Mouse (Mus musculus) forebrain, embryonic 15.5 days (tissue): Measurements from ENCODE around the gene Lce3c. TPM values are rescaled to one million over a fixed set of nuclear protein-coding genes. Genes with fewer than 3 reads are reported as not detected.
A peak's percentile ranks its signal among the peaks of the same experiment; 100 is the strongest.

Source experiments
- ATAC-seq: fragments of 200-750 bp; cut with Nextera tagmentation; replicated peaks from 2 replicates; pipeline ENCODE4 v1.8.0; 2017; ENCODE audit warnings: mild to moderate bottlenecking, moderate TSS enrichment, moderate library complexity
- H3K27ac ChIP-seq: fragments of 300-500 bp; sonication (generic); replicated peaks from 2 replicates; pipeline ENCODE4 v1.5.1; 2015; ENCODE audit warnings: mild to moderate bottlenecking, inconsistent platforms
- H3K27me3 ChIP-seq: fragments of 300-500 bp; sonication (generic); 2 replicates; pipeline ENCODE4 v1.6.1; 2015; ENCODE audit warnings: inconsistent platforms
- H3K36me3 ChIP-seq: fragments of 300-500 bp; sonication (generic); 2 replicates; pipeline ENCODE4 v1.6.1; 2015; ENCODE audit warnings: mild to moderate bottlenecking, inconsistent platforms
- H3K4me1 ChIP-seq: fragments of 300-500 bp; sonication (generic); 2 replicates; pipeline ENCODE4 v1.6.1; 2015; ENCODE audit warnings: inconsistent platforms
- H3K4me2 ChIP-seq: fragments of 300-500 bp; sonication (generic); replicated peaks from 2 replicates; pipeline ENCODE4 v1.6.1; 2015; ENCODE audit warnings: mild to moderate bottlenecking, inconsistent platforms
- H3K4me3 ChIP-seq: fragments of 300-500 bp; sonication (generic); 2 replicates; pipeline ENCODE4 v1.5.1; 2015; ENCODE audit warnings: mild to moderate bottlenecking, inconsistent platforms
- H3K9ac ChIP-seq: fragments of 300-500 bp; sonication (generic); replicated peaks from 2 replicates; pipeline ENCODE4 v1.6.1; 2015; ENCODE audit warnings: mild to moderate bottlenecking, inconsistent platforms
- H3K9me3 ChIP-seq: fragments of 300-500 bp; sonication (generic); 2 replicates; pipeline ENCODE4 v1.6.1; 2016; ENCODE audit warnings: inconsistent platforms
- WGBS: fragments of 180-500 bp; shearing (Covaris S2); methylation state at CpG from one replicate; pipeline ENCODE4 v1.1.7; 2015; ENCODE audit warnings: mixed read lengths; 5-methylcytosine and 5-hydroxymethylcytosine counted together
- polyA plus RNA-seq: library from polyadenylated mRNA; unstranded; fragments of >200 nt; fragmentation: Nextera tagmentation; extraction: Ambion mirVana; gene quantifications from 2 replicates; pipeline ENCODE4 v1.2.1, GENCODE M21; 2015

Gene Lce3c
- not detected in 2 replicates for polyA plus RNA-seq

GRCm38 (mm10) chr3:92944186-92944585 lies at the start of gene Lce3c:
Gene Lce3c (plus strand): TSS chr3:92944486.
- no peak within 1 kb of the TSS for H3K27ac ChIP-seq
- H3K4me3 ChIP-seq = no peak within 1 kb of the TSS
- H3K27me3 ChIP-seq = no peaks in the 10 kb centered on the region
- no peaks in the 10 kb centered on the region for H3K36me3 ChIP-seq
- no peak for ATAC-seq
- no peaks in the 10 kb centered on the region for H3K9me3 ChIP-seq
- H3K9ac ChIP-seq = no peak within 1 kb of the TSS
- no peak within 1 kb of the TSS for H3K4me2 ChIP-seq
- 88% methylated on average over 1 of the region's 1 CpGs for WGBS
- no peaks in the 10 kb centered on the region for H3K4me1 ChIP-seq

- ATAC-seq = no peak
- H3K4me2 ChIP-seq = no peak overlapping the region
- H3K4me1 ChIP-seq = no peaks in the 10 kb centered on the region
- H3K36me3 ChIP-seq = no peaks in the 10 kb centered on the region
- no peak overlapping the region for H3K4me3 ChIP-seq
- H3K27ac ChIP-seq = no peak overlapping the region
- WGBS = 53% methylated on average over 1 of the region's 1 CpGs
- no peak overlapping the region for H3K9ac ChIP-seq
- H3K27me3 ChIP-seq = no peaks in the 10 kb centered on the region
- no peaks in the 10 kb centered on the region for H3K9me3 ChIP-seq
These were observed 49.8 kb upstream of the Lce3c start for GRCm38 (mm10) chr3:92894489-92894888.

GRCm38 (mm10) chr3:92902992-92903391 lies 41.3 kb upstream of the Lce3c start:
- H3K27ac ChIP-seq = no peak overlapping the region
- H3K27me3 ChIP-seq = no peaks in the 10 kb centered on the region
- ATAC-seq = no peak
- H3K9me3 ChIP-seq = no peaks in the 10 kb centered on the region
- H3K36me3 ChIP-seq = no peaks in the 10 kb centered on the region
- WGBS = 34% methylated on average over 3 of the region's 3 CpGs
- H3K4me1 ChIP-seq = no peaks in the 10 kb centered on the region
- H3K4me3 ChIP-seq = no peak overlapping the region
- no peak overlapping the region for H3K9ac ChIP-seq
- no peak overlapping the region for H3K4me2 ChIP-seq

- Histone ChIP-seq H3K27me3 (no peaks in the 10 kb centered on the region), H3K27ac (no peak overlapping the region), H3K4me1 (no peaks in the 10 kb centered on the region), H3K9ac (no peak overlapping the region), H3K4me3 (no peak overlapping the region), H3K9me3 (no peaks in the 10 kb centered on the region), H3K4me2 (no peak overlapping the region), H3K36me3 (no peaks in the 10 kb centered on the region)
- 0 out of 2 replicates have a peak, but pooled peaks have one; percentile 38 for ATAC-seq
- WGBS = 34% methylated on average over 4 of the region's 4 CpGs
These were observed 40.6 kb upstream of the Lce3c start for GRCm38 (mm10) chr3:92903640-92904039.

GRCm38 (mm10) chr3:92905182-92905581 lies 39.1 kb upstream of the Lce3c start:
- no peaks in the 10 kb centered on the region for H3K4me1 ChIP-seq
- H3K27me3 ChIP-seq = no peaks in the 10 kb centered on the region
- ATAC-seq = no peak
- no peak overlapping the region for H3K4me2 ChIP-seq
- H3K9me3 ChIP-seq = no peaks in the 10 kb centered on the region
- no peak overlapping the region for H3K27ac ChIP-seq
- no peak overlapping the region for H3K4me3 ChIP-seq
- no peak overlapping the region for H3K9ac ChIP-seq
- 50% methylated on average over 3 of the region's 3 CpGs for WGBS
- no peaks in the 10 kb centered on the region for H3K36me3 ChIP-seq

GRCm38 (mm10) chr3:92907571-92907970 lies 36.7 kb upstream of the Lce3c start:
- H3K4me2 ChIP-seq = no peak overlapping the region
- WGBS = 24% methylated on average over 4 of the region's 4 CpGs
- no peaks in the 10 kb centered on the region for H3K4me1 ChIP-seq
- no peak overlapping the region for H3K9ac ChIP-seq
- H3K27me3 ChIP-seq = no peaks in the 10 kb centered on the region
- no peaks in the 10 kb centered on the region for H3K36me3 ChIP-seq
- no peak for ATAC-seq
- H3K4me3 ChIP-seq = no peak overlapping the region
- no peaks in the 10 kb centered on the region for H3K9me3 ChIP-seq
- no peak overlapping the region for H3K27ac ChIP-seq

GRCm38 (mm10) chr3:92920364-92920763 lies 23.9 kb upstream of the Lce3c start:
- 71% methylated on average over 4 of the region's 4 CpGs for WGBS
- no peak overlapping the region for H3K27ac ChIP-seq
- no peaks in the 10 kb centered on the region for H3K27me3 ChIP-seq

GRCm38 (mm10) chr3:92926130-92926529 lies 18.2 kb upstream of the Lce3c start, which contains the start of gene Lce3a:
Gene Lce3a (minus strand): TSS chr3:92926230.
- H3K9ac ChIP-seq = no peak within 1 kb of the TSS
- no peak within 1 kb of the TSS for H3K4me3 ChIP-seq
- no peak within 1 kb of the TSS for H3K27ac ChIP-seq
- no peaks in the 10 kb centered on the region for H3K36me3 ChIP-seq
- ATAC-seq = no peak
- WGBS = 83% methylated on average over 2 of the region's 2 CpGs
- H3K4me1 ChIP-seq = no peaks in the 10 kb centered on the region
- H3K4me2 ChIP-seq = no peak within 1 kb of the TSS
- H3K27me3 ChIP-seq = no peaks in the 10 kb centered on the region
- no peaks in the 10 kb centered on the region for H3K9me3 ChIP-seq

More at GRCm38 (mm10) chr3:92920364-92920763, 23.9 kb upstream of the Lce3c start:
- Histone ChIP-seq H3K4me3 (no peak overlapping the region), H3K9ac (no peak overlapping the region), H3K4me1 (no peaks in the 10 kb centered on the region), H3K36me3 (no peaks in the 10 kb centered on the region), H3K4me2 (no peak overlapping the region), H3K9me3 (no peaks in the 10 kb centered on the region)
- ATAC-seq = no peak

- 55% methylated on average over 2 of the region's 2 CpGs for WGBS
- ATAC-seq = no peak
- no peaks in the 10 kb centered on the region for H3K27me3 ChIP-seq
These were observed 11.6 kb upstream of the Lce3c start, which contains the start of gene Lce3b for GRCm38 (mm10) chr3:92932679-92933078. Gene Lce3b (plus strand): TSS chr3:92932979.

GRCm38 (mm10) chr3:92957090-92957489 lies 12.8 kb downstream of the Lce3c start, which contains the start of gene Lce3d:
Gene Lce3d (plus strand): TSS chr3:92957390.
- WGBS = 96% methylated on average over 1 of the region's 1 CpGs
- H3K27me3 ChIP-seq = no peaks in the 10 kb centered on the region
- ATAC-seq = no peak
- H3K4me1 ChIP-seq = no peaks in the 10 kb centered on the region
- no peaks in the 10 kb centered on the region for H3K36me3 ChIP-seq
- no peak within 1 kb of the TSS for H3K4me3 ChIP-seq
- H3K9ac ChIP-seq = no peak within 1 kb of the TSS
- no peak within 1 kb of the TSS for H3K27ac ChIP-seq
- H3K9me3 ChIP-seq = no peaks in the 10 kb centered on the region
- H3K4me2 ChIP-seq = no peak within 1 kb of the TSS

More at GRCm38 (mm10) chr3:92932679-92933078, 11.6 kb upstream of the Lce3c start, which contains the start of gene Lce3b:
- no peak within 1 kb of the TSS for H3K4me2 ChIP-seq
- H3K4me1 ChIP-seq = no peaks in the 10 kb centered on the region
- no peak within 1 kb of the TSS for H3K4me3 ChIP-seq
- no peaks in the 10 kb centered on the region for H3K9me3 ChIP-seq
- no peaks in the 10 kb centered on the region for H3K36me3 ChIP-seq
- no peak within 1 kb of the TSS for H3K27ac ChIP-seq
- no peak within 1 kb of the TSS for H3K9ac ChIP-seq

- no peak within 1 kb of the TSS for H3K4me2 ChIP-seq
- WGBS = 94% methylated on average over 2 of the region's 2 CpGs
- H3K9ac ChIP-seq = no peak within 1 kb of the TSS
- no peaks in the 10 kb centered on the region for H3K27me3 ChIP-seq
- no peak for ATAC-seq
- H3K9me3 ChIP-seq = no peaks in the 10 kb centered on the region
- no peaks in the 10 kb centered on the region for H3K4me1 ChIP-seq
- no peak within 1 kb of the TSS for H3K27ac ChIP-seq
- H3K4me3 ChIP-seq = no peak within 1 kb of the TSS
- no peaks in the 10 kb centered on the region for H3K36me3 ChIP-seq
These were observed 22.5 kb downstream of the Lce3c start, which contains the start of gene Lce3e for GRCm38 (mm10) chr3:92966761-92967160. Gene Lce3e (plus strand): TSS chr3:92967061.

GRCm38 (mm10) chr3:92978484-92978883 lies 34.2 kb downstream of the Lce3c start:
- Histone ChIP-seq H3K4me1 (no peaks in the 10 kb centered on the region), H3K9me3 (no peaks in the 10 kb centered on the region), H3K27ac (no peak overlapping the region), H3K36me3 (no peaks in the 10 kb centered on the region), H3K4me3 (no peak overlapping the region), H3K27me3 (no peaks in the 10 kb centered on the region), H3K9ac (no peak overlapping the region), H3K4me2 (no peak overlapping the region)
- WGBS = 75% methylated on average over 2 of the region's 2 CpGs
- no peak for ATAC-seq

- H3K4me2 ChIP-seq = no peak within 1 kb of the TSS
- ATAC-seq = no peak
- no peak within 1 kb of the TSS for H3K4me3 ChIP-seq
- H3K9me3 ChIP-seq = no peaks in the 10 kb centered on the region
- no peak within 1 kb of the TSS for H3K27ac ChIP-seq
- H3K27me3 ChIP-seq = no peaks in the 10 kb centered on the region
- H3K36me3 ChIP-seq = no peaks in the 10 kb centered on the region
- no peaks in the 10 kb centered on the region for H3K4me1 ChIP-seq
- H3K9ac ChIP-seq = no peak within 1 kb of the TSS
These were observed 47.6 kb downstream of the Lce3c start, which contains the start of gene Lce3f for GRCm38 (mm10) chr3:92991926-92992325. Gene Lce3f (plus strand): TSS chr3:92992226.
